Mouse (Mus musculus): ENCODE data around the gene Neo1. TPM values are rescaled to one million over a fixed set of nuclear protein-coding genes. Genes with fewer than 3 reads are reported as not detected.

The Neo1 gene
- polyA plus RNA-seq, 1 experiment from 2014 or later, result 26.7 TPM

DNA sequence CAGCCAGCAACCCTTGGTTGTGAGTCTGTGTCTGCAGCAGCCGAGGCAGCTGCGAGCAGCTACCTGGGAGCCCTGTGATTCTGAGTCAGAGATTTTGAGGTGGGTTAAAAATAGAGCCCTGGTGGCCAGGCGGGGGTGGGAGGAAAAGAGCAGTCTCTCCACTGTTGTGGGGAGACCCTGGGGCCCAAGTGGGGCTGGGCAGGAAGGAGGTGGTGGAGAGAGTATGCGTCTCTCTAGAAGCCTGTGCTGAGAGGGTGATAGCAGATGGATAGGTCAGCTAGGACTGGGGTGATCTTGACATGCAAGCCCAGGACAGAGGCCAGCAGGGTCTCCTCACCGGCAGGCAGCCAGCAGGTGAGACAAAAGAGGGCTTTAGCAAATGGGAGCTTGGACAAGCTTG is 199.1 kb downstream of the Neo1 start:
- Histone ChIP-seq H3K9me3 (no peaks in the 10 kb centered on the region), H3K36me3 (replicated peaks) (no peaks in the 10 kb centered on the region), H3K4me3 (no peak overlapping the region), H3K4me1 (peaks cover 10% of the 10 kb centered on the region; the same call in 1 of the 2 replicates), H3K27ac (no peak overlapping the region), H3K27me3 (ENCODE audit: poor library complexity, severe bottlenecking) (no peaks in the 10 kb centered on the region)
- 57% methylated on average over 5 of the region's 5 CpGs for WGBS
- DNase-seq (ENCODE audit: extremely low spot score, low spot score), result no peak

GRCm38 (mm10) chr9:58832939-58833338 is 203.3 kb downstream of the Neo1 start:
- Histone ChIP-seq H3K4me1 (peaks cover 17% of the 10 kb centered on the region), H3K4me3 (no peak overlapping the region), H3K9me3 (no peaks in the 10 kb centered on the region), H3K27me3 (ENCODE audit: poor library complexity, severe bottlenecking) (peaks cover 5% of the 10 kb centered on the region; the same call in 1 of the 2 replicates), H3K36me3 (replicated peaks) (no peaks in the 10 kb centered on the region), H3K27ac (no peak overlapping the region)
- no peak for DNase-seq (ENCODE audit: extremely low spot score, low spot score)
- WGBS, result 86% methylated on average over 3 of the region's 3 CpGs

GRCm38 (mm10) chr9:58829627-58830026 is 206.6 kb downstream of the Neo1 start:
- Histone ChIP-seq H3K27me3 (ENCODE audit: poor library complexity, severe bottlenecking) (peaks cover 38% of the 10 kb centered on the region), H3K4me1 (peaks cover 8% of the 10 kb centered on the region), H3K4me3 (no peak overlapping the region), H3K36me3 (replicated peaks) (no peaks in the 10 kb centered on the region), H3K9me3 (no peaks in the 10 kb centered on the region), H3K27ac (no peak overlapping the region; the same call in 1 of the 2 replicates)
- DNase-seq (ENCODE audit: extremely low spot score, low spot score), result no peak
- 63% methylated on average over 4 of the region's 4 CpGs for WGBS

Other genes with a start within 250 kb of the Neo1 start
- gene Hcn4, start 213.0 kb downstream of the Neo1 start, polyA plus RNA-seq (2016; fragmentation: Nextera tagmentation; extraction: Ambion mirVana), result 0.17 and 0.30 TPM in 2 replicates

Data from forebrain, embryonic 10.5 days (tissue).